Mouse (Mus musculus) thymus, adult 2 months (tissue): ENCODE results near the gene Ggta1. TPM values are rescaled to one million over a fixed set of nuclear protein-coding genes. Genes with fewer than 3 reads are reported as not detected.

Experiments
- DNase-seq: peaks from one replicate; pipeline ENCODE4 v3.0.0; 2021
- H3K27ac ChIP-seq: fragments of 200-500 bp; 2 replicates; pipeline ENCODE4 v1.5.1; 2012; ENCODE audit warnings: low read length, control low read depth; ENCODE audit not compliant: control insufficient read depth, insufficient read depth
- H3K27me3 ChIP-seq: fragments of 200-500 bp; 2 replicates; pipeline ENCODE4 v1.6.1; 2012; ENCODE audit warnings: mild to moderate bottlenecking, low read length, moderate library complexity, mixed read lengths; ENCODE audit not compliant: control insufficient read depth, insufficient read depth
- H3K36me3 ChIP-seq: fragments of 200-500 bp; 2 replicates; pipeline ENCODE4 v1.6.1; 2012; ENCODE audit warnings: mild to moderate bottlenecking, low read length, moderate library complexity; ENCODE audit not compliant: control insufficient read depth, insufficient read depth
- H3K4me1 ChIP-seq: fragments of 200-500 bp; replicated peaks from 2 replicates; pipeline ENCODE4 v1.6.1; 2012; ENCODE audit warnings: low read length; ENCODE audit not compliant: control insufficient read depth, insufficient read depth
- H3K4me3 ChIP-seq: fragments of 200-500 bp; 2 replicates; pipeline ENCODE4 v1.5.1; 2012; ENCODE audit warnings: mild to moderate bottlenecking, low read length, control low read depth, moderate library complexity; ENCODE audit not compliant: control insufficient read depth, insufficient read depth
- CTCF ChIP-seq: fragments of 200-500 bp; IDR thresholded peaks from 2 replicates; pipeline ENCODE4 v1.5.1; 2012; ENCODE audit warnings: mild to moderate bottlenecking, control low read depth, low read length, moderate library complexity, borderline replicate concordance; ENCODE audit not compliant: control insufficient read depth, poor library complexity, insufficient read depth; ENCODE audit errors: extremely low read depth
- POLR2A ChIP-seq: fragments of 200-500 bp; IDR thresholded peaks from 2 replicates; pipeline ENCODE4 v1.6.1; 2012; ENCODE audit warnings: mild to moderate bottlenecking, low read length, control low read depth, moderate library complexity; ENCODE audit not compliant: control insufficient read depth, poor library complexity, insufficient read depth; ENCODE audit errors: extremely low read depth
- WGBS: fragments of 180-500 bp; shearing (Covaris S2); methylation state at CpG from one replicate; pipeline ENCODE4 v1.1.7; 2018; 5-methylcytosine and 5-hydroxymethylcytosine counted together
- polyA plus RNA-seq: library from polyadenylated mRNA; depleted of rRNA; stranded (reverse); fragments of >200 nt; gene quantifications from 2 replicates; pipeline ENCODE4 v1.2.3, GENCODE M21; 2012

Gene Ggta1
- polyA plus RNA-seq, 1 experiment = 22.4 TPM

DNA sequence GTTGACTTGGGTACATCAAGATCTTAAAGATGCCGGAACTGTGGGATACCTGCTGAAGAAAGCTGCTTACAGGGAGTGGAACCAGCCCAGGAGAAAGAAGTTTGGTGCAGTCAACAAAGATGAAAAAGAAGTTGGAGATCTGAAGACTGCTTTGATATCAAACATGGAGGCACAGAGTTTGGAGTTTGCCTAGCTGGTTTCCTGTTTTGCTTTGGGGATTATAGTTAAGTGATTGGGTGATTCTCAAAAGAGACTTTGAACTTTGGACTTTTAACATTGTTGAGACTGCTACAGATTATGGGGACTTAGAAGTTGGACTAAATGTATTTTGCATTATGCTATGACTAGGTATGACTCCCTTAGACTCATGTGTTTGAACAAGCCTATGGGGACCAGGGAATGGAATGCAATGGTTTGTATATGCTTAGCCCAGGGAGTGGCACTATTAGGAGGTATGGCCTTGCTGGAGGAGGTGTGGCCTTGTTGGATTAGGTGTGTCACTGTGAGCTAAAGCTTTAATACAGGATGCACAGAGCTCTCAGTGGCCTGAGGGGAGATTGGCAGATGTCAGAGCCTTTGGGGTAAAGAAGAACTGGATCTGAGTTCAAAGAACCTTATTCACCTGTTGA is 39.2 kb downstream of the Ggta1 start:
- Histone ChIP-seq H3K36me3 (peaks cover 28% of the 10 kb centered on the region), H3K27ac (no peak overlapping the region), H3K4me1 (peaks cover 18% of the 10 kb centered on the region), H3K27me3 (no peaks in the 10 kb centered on the region), H3K4me3 (no peak overlapping the region)
- no peak for DNase-seq
- TF ChIP-seq POLR2A (no peak), CTCF (no peak)
- 96% methylated on average over 1 of the region's 1 CpGs for WGBS

DNA sequence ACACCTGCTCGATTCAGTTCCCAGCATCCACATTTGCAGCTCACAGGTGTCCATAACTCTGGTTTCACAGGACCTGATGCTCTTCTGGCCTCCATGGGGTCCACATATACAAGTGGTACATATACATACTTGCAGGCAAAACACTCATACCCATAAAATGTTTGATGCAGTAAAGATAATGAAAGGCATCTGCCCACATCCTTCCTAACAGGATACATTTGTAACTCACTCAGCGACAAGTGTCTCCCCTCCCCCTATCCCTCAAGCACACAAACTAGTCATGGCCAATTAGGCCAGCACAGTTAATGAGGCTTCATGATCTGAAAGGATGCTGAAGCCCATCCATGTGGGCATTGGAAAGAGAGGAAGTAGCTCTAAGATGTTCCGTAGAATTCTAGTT is 40.6 kb downstream of the Ggta1 start:
- TF ChIP-seq CTCF (no peak), POLR2A (no peak)
- WGBS = 17% methylated on average over 3 of the region's 3 CpGs
- Histone ChIP-seq H3K27me3 (no peaks in the 10 kb centered on the region), H3K4me1 (peaks cover 20% of the 10 kb centered on the region), H3K4me3 (no peak overlapping the region), H3K36me3 (peaks cover 29% of the 10 kb centered on the region), H3K27ac (peak overlapping the region; percentile 38; the same call in 1 of the 2 replicates)
- DNase-seq = peak; percentile 40

DNA sequence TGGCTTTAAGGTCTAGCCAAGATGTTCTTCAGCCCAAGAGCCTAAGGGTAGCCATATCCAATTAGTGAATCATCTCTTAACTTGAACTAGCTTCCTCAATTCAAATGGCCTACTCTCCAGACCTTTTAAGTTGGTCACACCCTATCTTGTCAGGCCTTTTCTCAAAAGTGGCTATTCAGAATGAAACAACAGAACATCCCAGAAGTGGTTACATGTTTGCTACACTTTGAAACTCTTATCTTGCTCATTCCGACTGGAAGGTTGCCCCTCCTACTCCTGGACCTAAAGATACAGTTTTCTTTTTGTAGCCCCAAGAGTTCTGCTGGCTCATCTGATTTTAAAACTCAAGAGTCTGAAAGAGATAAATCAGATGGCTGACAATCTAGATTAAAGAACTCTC is 42.4 kb downstream of the Ggta1 start:
- TF ChIP-seq POLR2A (no peak), CTCF (no peak)
- H3K27me3 ChIP-seq = no peaks in the 10 kb centered on the region
- H3K4me1 ChIP-seq = peaks cover 30% of the 10 kb centered on the region
- DNase-seq = no peak
- no peak overlapping the region for H3K4me3 ChIP-seq
- 91% methylated on average over 1 of the region's 1 CpGs for whole genome bisulfite sequencing
- peaks cover 29% of the 10 kb centered on the region for H3K36me3 ChIP-seq
- no peak overlapping the region for H3K27ac ChIP-seq

DNA sequence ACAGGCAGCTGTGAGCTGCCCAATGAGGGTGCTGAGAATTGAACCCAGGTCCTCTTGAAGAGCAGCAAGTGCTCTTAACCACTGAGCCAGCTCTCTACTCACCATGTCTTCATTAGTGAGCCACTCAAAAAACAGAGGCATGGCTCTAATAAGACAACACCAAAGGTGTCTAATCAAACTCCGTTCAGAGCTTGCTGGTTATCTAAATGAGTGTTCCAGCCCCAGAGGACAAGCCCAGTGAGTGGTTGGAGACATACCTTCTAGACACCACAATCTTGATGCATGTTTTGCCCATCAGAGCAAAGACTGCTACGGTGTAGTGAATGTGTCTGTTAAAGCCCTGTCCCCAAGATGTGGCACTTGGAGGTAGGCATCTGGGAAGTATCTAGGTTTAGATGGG is 43.4 kb downstream of the Ggta1 start:
- Histone ChIP-seq H3K27me3 (no peaks in the 10 kb centered on the region), H3K4me3 (no peak overlapping the region), H3K36me3 (peaks cover 29% of the 10 kb centered on the region), H3K4me1 (peaks cover 30% of the 10 kb centered on the region), H3K27ac (no peak overlapping the region)
- 95% methylated on average over 2 of the region's 2 CpGs for WGBS
- DNase-seq = no peak
- TF ChIP-seq CTCF = no peak
- no peak for TF ChIP-seq POLR2A

DNA sequence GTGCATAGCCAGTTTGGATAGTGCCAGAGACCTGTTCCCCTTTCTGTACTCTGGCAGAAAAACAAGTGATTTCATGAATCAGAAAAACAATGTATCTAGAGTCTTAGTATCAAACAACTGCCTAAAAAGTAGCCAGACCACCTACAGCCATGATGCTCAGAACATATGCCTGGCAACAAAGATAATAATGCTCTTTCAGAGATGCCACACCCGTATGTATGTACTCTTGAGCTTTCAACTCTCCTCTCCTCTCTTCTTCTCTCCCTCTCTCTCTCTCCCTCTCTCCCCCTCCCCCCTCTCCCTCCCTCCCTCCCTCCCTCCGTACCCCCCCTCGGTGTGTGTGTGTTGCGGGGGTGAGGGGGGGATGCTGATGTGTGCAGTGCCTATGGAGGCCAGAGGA is 43.8 kb downstream of the Ggta1 start:
- TF ChIP-seq POLR2A = no peak
- TF ChIP-seq CTCF = no peak
- H3K4me1 ChIP-seq = peaks cover 30% of the 10 kb centered on the region
- no peaks in the 10 kb centered on the region for H3K27me3 ChIP-seq
- no peak overlapping the region for H3K27ac ChIP-seq
- no peak overlapping the region for H3K4me3 ChIP-seq
- over 99% methylated on average over 4 of the region's 4 CpGs for WGBS
- peaks cover 29% of the 10 kb centered on the region for H3K36me3 ChIP-seq
- DNase-seq = no peak

DNA sequence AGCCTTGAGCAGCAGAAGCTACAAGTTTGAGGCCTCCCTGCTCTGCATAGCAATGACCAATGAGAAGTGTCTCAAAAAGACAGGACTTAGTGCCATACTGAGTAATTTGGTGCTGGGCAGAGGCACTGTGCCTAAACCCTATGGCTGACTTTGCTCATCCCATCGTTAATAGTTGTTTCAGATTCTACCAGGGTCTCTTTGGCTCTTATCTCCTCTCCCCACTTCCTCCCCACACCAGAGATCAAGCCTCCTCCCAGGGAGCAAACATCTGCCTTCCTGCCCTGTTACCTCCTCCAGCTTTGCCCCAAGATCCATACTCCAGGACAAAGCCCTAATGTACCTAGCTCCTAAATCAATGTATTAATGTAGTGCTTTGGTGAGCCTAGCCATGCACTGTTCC is 45.8 kb downstream of the Ggta1 start:
- Histone ChIP-seq H3K27ac (no peak overlapping the region), H3K4me3 (no peak overlapping the region), H3K4me1 (peaks cover 24% of the 10 kb centered on the region), H3K36me3 (peaks cover 24% of the 10 kb centered on the region), H3K27me3 (no peaks in the 10 kb centered on the region)
- DNase-seq = no peak
- TF ChIP-seq POLR2A (no peak), CTCF (no peak)
- 5% methylated on average over 1 of the region's 1 CpGs for WGBS

DNA sequence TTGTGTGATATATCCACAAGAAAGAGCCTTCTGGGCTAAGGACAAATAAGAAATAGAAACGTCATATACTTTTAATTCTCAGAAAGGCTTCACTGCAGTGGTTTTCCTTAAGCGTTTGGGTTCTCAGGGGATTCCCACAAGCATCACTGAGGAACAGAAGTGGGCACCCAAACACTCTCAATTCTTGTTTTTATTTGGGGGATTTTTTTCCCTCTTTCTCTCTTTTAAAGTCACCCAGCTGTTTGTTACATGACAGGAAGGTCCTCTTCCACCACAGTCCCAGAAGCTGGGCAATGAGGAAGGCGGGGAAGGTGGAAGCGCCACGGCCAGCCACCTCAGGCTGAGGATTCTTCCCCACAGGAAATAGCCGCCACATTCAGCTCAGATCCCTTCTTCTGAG is 46.6 kb downstream of the Ggta1 start:
- Histone ChIP-seq H3K27ac (no peak overlapping the region), H3K36me3 (peaks cover 21% of the 10 kb centered on the region), H3K4me1 (peaks cover 24% of the 10 kb centered on the region), H3K27me3 (no peaks in the 10 kb centered on the region), H3K4me3 (no peak overlapping the region)
- WGBS = 37% methylated on average over 6 of the region's 6 CpGs
- no peak for TF ChIP-seq POLR2A
- TF ChIP-seq CTCF = no peak
- no peak for DNase-seq
